Mouse (Mus musculus): ENCODE data around the gene Oosp2. TPM values are rescaled to one million over a fixed set of nuclear protein-coding genes. Genes with fewer than 3 reads are reported as not detected.

The Oosp2 gene
- total and polyA plus RNA-seq, 3 experiments: not detected

- ATAC-seq (ENCODE audit: extremely low read depth, insufficient number of reproducible peaks, low FRiP score, poor library complexity, severe bottlenecking) (no peak), DNase-seq (ENCODE audit: low spot score) (no peak)
- no peaks in the 10 kb centered on the region for H3K9me3 ChIP-seq (replicated peaks)
- peaks cover 4% of the 10 kb centered on the region; the same call in 1 of the 2 replicates for H3K4me1 ChIP-seq (ENCODE audit: insufficient read depth, low read depth, low read length)
- H3K27me3 ChIP-seq (ENCODE audit: insufficient read depth, low read length): peaks cover 6% of the 10 kb centered on the region; the same call in 1 of the 2 replicates
- no peak overlapping the region for H3K4me3 ChIP-seq (ENCODE audit: low read depth, low read length)
- no peaks in the 10 kb centered on the region for H3K36me3 ChIP-seq (replicated peaks)
- TF ChIP-seq POLR2AphosphoS5 (IDR thresholded peaks at IDR 0.05; ENCODE audit: insufficient replicate concordance, low read depth, low read length) (no peak), TAL1 (conservative IDR thresholded peaks at IDR 0.05; ENCODE audit: low read depth, low read length) (no peak), GATA1 (IDR thresholded peaks at IDR 0.05; ENCODE audit: borderline replicate concordance, low read length) (no peak), CTCF (IDR thresholded peaks at IDR 0.05; ENCODE audit: low read depth, low read length) (no peak), GATA2 (IDR thresholded peaks at IDR 0.05; ENCODE audit: borderline replicate concordance, low read depth, low read length) (no peak)
Observed at GRCm38 (mm10) chr19:11659142-11659541, 1.2 kb downstream of the Oosp2 start.

- DNase-seq (ENCODE audit: low spot score): no peak
- no peak for ATAC-seq (ENCODE audit: extremely low read depth, insufficient number of reproducible peaks, low FRiP score, poor library complexity, severe bottlenecking)
- TF ChIP-seq GATA1 (IDR thresholded peaks at IDR 0.05; ENCODE audit: borderline replicate concordance, low read length): no peak
- Histone ChIP-seq H3K4me3 (ENCODE audit: low read depth, low read length) (no peak overlapping the region), H3K4me1 (ENCODE audit: insufficient read depth, low read depth, low read length) (peaks cover 8% of the 10 kb centered on the region; the same call in 1 of the 2 replicates), H3K27me3 (ENCODE audit: insufficient read depth, low read length) (peaks cover 6% of the 10 kb centered on the region; the same call in 1 of the 2 replicates), H3K9me3 (replicated peaks) (no peaks in the 10 kb centered on the region), H3K36me3 (replicated peaks) (no peaks in the 10 kb centered on the region)
Observed at GRCm38 (mm10) chr19:11649564-11649963, 10.8 kb downstream of the Oosp2 start.

GRCm38 (mm10) chr19:11646166-11646565 lies 14.2 kb downstream of the Oosp2 start:
- no peak for ATAC-seq (ENCODE audit: extremely low read depth, insufficient number of reproducible peaks, low FRiP score, poor library complexity, severe bottlenecking)
- H3K4me3 ChIP-seq (ENCODE audit: low read depth, low read length): no peak overlapping the region
- no peak for TF ChIP-seq GATA2 (IDR thresholded peaks at IDR 0.05; ENCODE audit: borderline replicate concordance, low read depth, low read length)
- no peak for TF ChIP-seq GATA1 (IDR thresholded peaks at IDR 0.05; ENCODE audit: borderline replicate concordance, low read length)
- no peak for TF ChIP-seq TAL1 (conservative IDR thresholded peaks at IDR 0.05; ENCODE audit: low read depth, low read length)
- TF ChIP-seq POLR2AphosphoS5 (IDR thresholded peaks at IDR 0.05; ENCODE audit: insufficient replicate concordance, low read depth, low read length): no peak
- no peak for TF ChIP-seq CTCF (IDR thresholded peaks at IDR 0.05; ENCODE audit: low read depth, low read length)
- H3K36me3 ChIP-seq (replicated peaks): no peaks in the 10 kb centered on the region
- peaks cover 8% of the 10 kb centered on the region; the same call in 1 of the 2 replicates for H3K4me1 ChIP-seq (ENCODE audit: insufficient read depth, low read depth, low read length)
- no peaks in the 10 kb centered on the region for H3K9me3 ChIP-seq (replicated peaks)
- no peak for DNase-seq (ENCODE audit: low spot score)
- peaks cover 6% of the 10 kb centered on the region; the same call in 1 of the 2 replicates for H3K27me3 ChIP-seq (ENCODE audit: insufficient read depth, low read length)

- ATAC-seq (ENCODE audit: extremely low read depth, insufficient number of reproducible peaks, low FRiP score, poor library complexity, severe bottlenecking) (no peak), DNase-seq (ENCODE audit: low spot score) (no peak)
- no peak for TF ChIP-seq CTCF (IDR thresholded peaks at IDR 0.05; ENCODE audit: low read depth, low read length)
Observed at GRCm38 (mm10) chr19:11640732-11641131, 19.6 kb downstream of the Oosp2 start, which contains the start of gene Ms4a3. Ms4a3 (minus strand) TSS chr19:11640851.

GRCm38 (mm10) chr19:11639038-11639437 lies 21.3 kb downstream of the Oosp2 start:
- Histone ChIP-seq H3K27me3 (ENCODE audit: insufficient read depth, low read length) (no peaks in the 10 kb centered on the region), H3K9me3 (replicated peaks) (no peaks in the 10 kb centered on the region), H3K4me3 (ENCODE audit: low read depth, low read length) (no peak overlapping the region), H3K36me3 (replicated peaks) (no peaks in the 10 kb centered on the region), H3K4me1 (ENCODE audit: insufficient read depth, low read depth, low read length) (peaks cover 24% of the 10 kb centered on the region)
- no peak for TF ChIP-seq GATA1 (IDR thresholded peaks at IDR 0.05; ENCODE audit: borderline replicate concordance, low read length)
- TF ChIP-seq GATA2 (IDR thresholded peaks at IDR 0.05; ENCODE audit: borderline replicate concordance, low read depth, low read length): no peak
- TF ChIP-seq CTCF (IDR thresholded peaks at IDR 0.05; ENCODE audit: low read depth, low read length): no peak
- no peak for TF ChIP-seq TAL1 (conservative IDR thresholded peaks at IDR 0.05; ENCODE audit: low read depth, low read length)
- TF ChIP-seq POLR2AphosphoS5 (IDR thresholded peaks at IDR 0.05; ENCODE audit: insufficient replicate concordance, low read depth, low read length): no peak
- no peak for DNase-seq (ENCODE audit: low spot score)
- ATAC-seq (ENCODE audit: extremely low read depth, insufficient number of reproducible peaks, low FRiP score, poor library complexity, severe bottlenecking): no peak

More at GRCm38 (mm10) chr19:11640732-11641131, 19.6 kb downstream of the Oosp2 start, which contains the start of gene Ms4a3:
- no peaks in the 10 kb centered on the region for H3K36me3 ChIP-seq (replicated peaks)
- no peak within 1 kb of the TSS for H3K4me3 ChIP-seq (ENCODE audit: low read depth, low read length)
- H3K4me1 ChIP-seq (ENCODE audit: insufficient read depth, low read depth, low read length): peaks cover 12% of the 10 kb centered on the region
- H3K9me3 ChIP-seq (replicated peaks): no peaks in the 10 kb centered on the region
- H3K27me3 ChIP-seq (ENCODE audit: insufficient read depth, low read length): 0 out of 2 replicates have a peak, but pooled peaks cover 5% of the 10 kb centered on the region

- no peak for TF ChIP-seq TAL1 (conservative IDR thresholded peaks at IDR 0.05; ENCODE audit: low read depth, low read length)
- TF ChIP-seq GATA2 (IDR thresholded peaks at IDR 0.05; ENCODE audit: borderline replicate concordance, low read depth, low read length): no peak
- no peak for TF ChIP-seq CTCF (IDR thresholded peaks at IDR 0.05; ENCODE audit: low read depth, low read length)
- no peak for TF ChIP-seq POLR2AphosphoS5 (IDR thresholded peaks at IDR 0.05; ENCODE audit: insufficient replicate concordance, low read depth, low read length)
- TF ChIP-seq GATA1 (IDR thresholded peaks at IDR 0.05; ENCODE audit: borderline replicate concordance, low read length): no peak
- ATAC-seq (ENCODE audit: extremely low read depth, insufficient number of reproducible peaks, low FRiP score, poor library complexity, severe bottlenecking) (peak; percentile 22; the same call in 1 of the 2 replicates), DNase-seq (ENCODE audit: low spot score) (no peak)
- Histone ChIP-seq H3K36me3 (replicated peaks) (no peaks in the 10 kb centered on the region), H3K9me3 (replicated peaks) (no peaks in the 10 kb centered on the region), H3K4me3 (ENCODE audit: low read depth, low read length) (no peak overlapping the region), H3K27me3 (ENCODE audit: insufficient read depth, low read length) (no peaks in the 10 kb centered on the region), H3K4me1 (ENCODE audit: insufficient read depth, low read depth, low read length) (peaks cover 34% of the 10 kb centered on the region)
Observed at GRCm38 (mm10) chr19:11635572-11635971, 24.8 kb downstream of the Oosp2 start.

- ATAC-seq (ENCODE audit: extremely low read depth, insufficient number of reproducible peaks, low FRiP score, poor library complexity, severe bottlenecking): no peak
Observed at GRCm38 (mm10) chr19:11634330-11634729, 26.0 kb downstream of the Oosp2 start.

More at GRCm38 (mm10) chr19:11634330-11634729, 26.0 kb downstream of the Oosp2 start:
- Histone ChIP-seq H3K27me3 (ENCODE audit: insufficient read depth, low read length) (no peaks in the 10 kb centered on the region), H3K4me1 (ENCODE audit: insufficient read depth, low read depth, low read length) (peaks cover 33% of the 10 kb centered on the region), H3K36me3 (replicated peaks) (no peaks in the 10 kb centered on the region), H3K9me3 (replicated peaks) (no peaks in the 10 kb centered on the region), H3K4me3 (ENCODE audit: low read depth, low read length) (no peak overlapping the region)
- DNase-seq (ENCODE audit: low spot score): no peak
- no peak for TF ChIP-seq POLR2AphosphoS5 (IDR thresholded peaks at IDR 0.05; ENCODE audit: insufficient replicate concordance, low read depth, low read length)
- no peak for TF ChIP-seq GATA2 (IDR thresholded peaks at IDR 0.05; ENCODE audit: borderline replicate concordance, low read depth, low read length)
- no peak for TF ChIP-seq GATA1 (IDR thresholded peaks at IDR 0.05; ENCODE audit: borderline replicate concordance, low read length)

Measured in G1E (cell line).